Mouse (Mus musculus) intestine, embryonic 16.5 days (tissue): ENCODE measurements around the gene Dstyk. TPM values are rescaled to one million over a fixed set of nuclear protein-coding genes. Genes with fewer than 3 reads are reported as not detected.

Experiments used
- ATAC-seq: fragments of 200-750 bp; cut with Nextera tagmentation; 2 replicates; pipeline ENCODE4 v1.8.0; 2017; ENCODE audit warnings: moderate TSS enrichment, moderate library complexity
- H3K27ac ChIP-seq: fragments of 300-500 bp; sonication (generic); 2 replicates; pipeline ENCODE4 v1.5.1; 2014; ENCODE audit warnings: mild to moderate bottlenecking, low read length
- H3K27me3 ChIP-seq: fragments of 300-500 bp; sonication (generic); replicated peaks from 2 replicates; pipeline ENCODE4 v1.6.1; 2014; ENCODE audit warnings: low read length, control low read depth, mixed read lengths; ENCODE audit not compliant: control insufficient read depth, insufficient read depth
- H3K36me3 ChIP-seq: fragments of 300-500 bp; sonication (generic); 2 replicates; pipeline ENCODE4 v1.6.1; 2014; ENCODE audit warnings: low read length, control low read depth; ENCODE audit not compliant: control insufficient read depth, insufficient read depth
- H3K4me1 ChIP-seq: fragments of 300-500 bp; sonication (generic); 2 replicates; pipeline ENCODE4 v1.6.1; 2014; ENCODE audit warnings: low read length, control low read depth, mixed read lengths; ENCODE audit not compliant: control insufficient read depth, insufficient read depth
- H3K4me2 ChIP-seq: fragments of 300-500 bp; sonication (generic); 2 replicates; pipeline ENCODE4 v1.6.1; 2014; ENCODE audit warnings: low read depth, low read length, control low read depth
- H3K4me3 ChIP-seq: fragments of 300-500 bp; sonication (generic); 2 replicates; pipeline ENCODE4 v1.5.1; 2014; ENCODE audit warnings: mild to moderate bottlenecking, low read length
- H3K9ac ChIP-seq: fragments of 300-500 bp; sonication (generic); 2 replicates; pipeline ENCODE4 v1.6.1; 2014; ENCODE audit warnings: low read depth, low read length
- H3K9me3 ChIP-seq: fragments of 300-500 bp; sonication (generic); 2 replicates; pipeline ENCODE4 v1.6.1; 2016; ENCODE audit warnings: low read length, control low read depth; ENCODE audit not compliant: control insufficient read depth
- WGBS: fragments of 180-500 bp; shearing (Covaris S2); extraction: QIAGEN DNeasy Blood & Tissue Kit; methylation state at CpG from one replicate; pipeline ENCODE4 v1.1.7; 2014; 5-methylcytosine and 5-hydroxymethylcytosine counted together
- polyA plus RNA-seq: library from polyadenylated mRNA; unstranded; fragments of >200 nt; fragmentation: Nextera tagmentation; extraction: Ambion mirVana; gene quantifications from 2 replicates; pipeline ENCODE4 v1.2.1, GENCODE M21; 2015

Dstyk gene
- polyA plus RNA-seq, 1 experiment from 2014 or later = 6.3 TPM

DNA sequence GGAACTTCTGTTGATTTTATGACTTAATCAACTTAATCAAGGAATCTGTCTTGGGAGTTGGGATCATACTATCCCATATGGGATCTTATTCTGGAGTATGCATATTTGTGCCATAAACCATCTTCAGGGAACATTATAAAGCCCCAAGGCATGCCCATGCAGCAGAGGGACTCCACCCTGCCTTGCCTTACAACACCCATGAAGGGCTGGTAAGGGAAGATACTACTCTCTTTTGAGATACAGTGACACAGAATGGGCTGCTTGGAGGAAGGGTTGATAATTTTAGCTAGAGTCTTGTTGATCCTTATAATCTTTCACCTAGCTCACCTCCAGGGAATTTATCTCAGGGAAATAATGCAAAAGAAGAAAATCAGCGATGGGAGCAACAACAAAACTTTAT, 16.8 kb upstream of the Dstyk start:
- Histone ChIP-seq H3K9me3 (no peaks in the 10 kb centered on the region), H3K27ac (no peak overlapping the region), H3K4me2 (no peak overlapping the region), H3K36me3 (no peaks in the 10 kb centered on the region), H3K9ac (no peak overlapping the region), H3K27me3 (no peaks in the 10 kb centered on the region), H3K4me3 (no peak overlapping the region), H3K4me1 (no peaks in the 10 kb centered on the region)
- WGBS = 57% methylated on average over 1 of the region's 1 CpGs
- no peak for ATAC-seq

DNA sequence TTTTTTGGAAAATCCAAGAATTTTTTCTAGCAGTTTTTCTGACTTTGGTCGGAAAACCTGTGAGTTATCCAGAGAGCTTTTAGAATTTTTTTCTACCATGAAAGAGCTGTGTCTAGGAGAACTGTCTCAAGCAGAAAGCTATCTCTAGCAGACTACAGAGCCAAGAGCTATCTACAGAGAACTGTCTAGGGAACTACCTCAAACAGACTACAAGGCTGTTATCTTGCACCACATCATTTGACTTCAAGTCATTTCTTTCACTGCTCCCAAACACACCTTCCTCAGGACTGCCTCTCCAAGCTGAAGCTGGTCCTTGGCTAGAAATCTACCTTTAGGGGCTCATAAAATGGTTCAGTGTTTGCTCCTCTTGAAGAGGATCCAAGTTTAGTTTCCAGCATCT, 15.5 kb upstream of the Dstyk start:
- Histone ChIP-seq H3K27ac (no peak overlapping the region), H3K4me1 (no peaks in the 10 kb centered on the region), H3K9ac (no peak overlapping the region), H3K27me3 (no peaks in the 10 kb centered on the region), H3K36me3 (no peaks in the 10 kb centered on the region), H3K4me3 (no peak overlapping the region), H3K4me2 (no peak overlapping the region), H3K9me3 (no peaks in the 10 kb centered on the region)
- 88% methylated on average over 1 of the region's 1 CpGs for WGBS
- no peak for ATAC-seq

DNA sequence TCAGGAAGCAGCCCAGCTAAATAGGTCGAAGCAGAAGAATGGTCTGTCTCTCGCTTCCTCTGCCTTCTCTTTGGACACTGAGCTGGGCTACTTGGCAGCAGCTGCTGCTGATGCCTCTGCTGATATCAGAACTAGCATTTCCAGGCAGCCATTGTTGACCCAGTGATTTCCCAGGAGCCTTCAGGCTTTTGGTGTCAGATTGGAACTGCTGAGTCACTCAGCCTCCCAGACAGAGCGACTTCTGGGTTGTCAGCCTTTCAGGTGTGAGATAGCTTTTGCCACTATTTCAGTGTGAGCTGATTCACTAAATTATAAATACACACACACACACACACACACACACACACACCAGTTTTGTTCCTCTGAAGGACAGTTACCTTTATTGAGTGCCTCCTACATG, 6.7 kb upstream of the Dstyk start:
- no peak overlapping the region for H3K4me3 ChIP-seq
- ATAC-seq = no peak
- no peaks in the 10 kb centered on the region for H3K36me3 ChIP-seq
- no peaks in the 10 kb centered on the region for H3K27me3 ChIP-seq
- no peaks in the 10 kb centered on the region for H3K4me1 ChIP-seq
- H3K9me3 ChIP-seq = no peaks in the 10 kb centered on the region
- H3K9ac ChIP-seq = no peak overlapping the region
- no peak overlapping the region for H3K27ac ChIP-seq
- no peak overlapping the region for H3K4me2 ChIP-seq
- 72% methylated on average over 3 of the region's 3 CpGs for WGBS

DNA sequence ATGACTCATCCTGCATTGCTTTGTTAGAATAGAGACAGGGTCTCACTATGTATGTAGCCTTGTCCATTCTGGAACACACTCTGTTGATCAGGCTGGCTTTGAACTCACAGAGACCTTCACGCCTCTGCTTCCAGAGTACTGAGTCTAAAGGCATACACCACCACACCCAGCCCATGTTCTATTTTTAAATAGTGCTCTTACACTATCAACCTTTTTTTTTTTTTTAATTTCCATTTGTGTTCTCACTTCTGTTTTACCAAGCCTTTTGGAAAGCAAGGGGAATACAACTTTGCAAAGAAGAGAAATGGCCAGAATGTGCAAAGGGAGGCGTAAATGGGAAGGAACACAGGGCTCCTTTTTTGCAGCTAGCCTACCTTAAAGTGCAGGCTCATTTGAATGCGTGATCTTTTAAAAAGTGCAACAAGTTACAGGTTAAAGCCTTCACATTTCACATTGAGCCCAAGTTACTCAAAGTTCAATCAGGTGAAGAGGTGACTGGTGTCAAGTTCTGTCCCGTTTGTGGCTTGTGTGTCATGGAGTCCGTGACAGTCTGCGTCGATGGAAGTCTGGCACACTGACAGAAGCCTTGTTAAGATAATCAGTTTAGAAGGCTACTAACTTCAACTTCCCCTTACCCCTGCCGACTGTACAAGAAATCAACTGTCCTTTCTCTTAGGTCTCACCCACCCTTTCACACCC, 962 bp upstream of the Dstyk start:
- H3K36me3 ChIP-seq = no peaks in the 10 kb centered on the region
- no peak overlapping the region for H3K4me2 ChIP-seq
- no peak overlapping the region for H3K9ac ChIP-seq
- H3K4me1 ChIP-seq = peaks cover 4% of the 10 kb centered on the region; the same call in 1 of the 2 replicates
- no peak for ATAC-seq
- no peak overlapping the region for H3K4me3 ChIP-seq
- no peaks in the 10 kb centered on the region for H3K27me3 ChIP-seq
- WGBS = 70% methylated on average over 8 of the region's 8 CpGs
- no peak overlapping the region for H3K27ac ChIP-seq
- H3K9me3 ChIP-seq = no peaks in the 10 kb centered on the region

DNA sequence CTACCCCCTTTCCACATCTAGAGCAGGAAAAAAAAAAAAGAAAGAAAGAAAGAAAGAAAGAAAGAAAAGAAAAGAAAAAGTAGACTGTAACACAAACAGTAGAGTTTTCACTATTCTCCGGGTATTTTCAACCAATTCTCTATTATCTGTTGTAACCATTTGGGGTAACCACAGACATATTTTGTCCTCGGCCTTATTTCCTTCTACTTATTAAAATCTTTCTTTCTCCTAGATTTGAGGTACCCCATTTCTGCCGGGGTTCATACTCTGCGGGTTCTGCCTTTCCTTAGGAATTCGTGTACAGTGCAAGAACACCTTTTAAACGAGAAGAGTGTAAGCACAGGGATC, 438 bp upstream of the Dstyk start:
- Histone ChIP-seq H3K27ac (peak overlapping the region; percentile 89; the same call in 1 of the 2 replicates), H3K9ac (peak overlapping the region; percentile 92), H3K9me3 (no peaks in the 10 kb centered on the region), H3K4me3 (peak overlapping the region; percentile 89), H3K4me1 (peaks cover 4% of the 10 kb centered on the region; the same call in 1 of the 2 replicates), H3K4me2 (peak overlapping the region; percentile 81), H3K27me3 (no peaks in the 10 kb centered on the region), H3K36me3 (no peaks in the 10 kb centered on the region)
- ATAC-seq = no peak
- WGBS = 16% methylated on average over 6 of the region's 6 CpGs

DNA sequence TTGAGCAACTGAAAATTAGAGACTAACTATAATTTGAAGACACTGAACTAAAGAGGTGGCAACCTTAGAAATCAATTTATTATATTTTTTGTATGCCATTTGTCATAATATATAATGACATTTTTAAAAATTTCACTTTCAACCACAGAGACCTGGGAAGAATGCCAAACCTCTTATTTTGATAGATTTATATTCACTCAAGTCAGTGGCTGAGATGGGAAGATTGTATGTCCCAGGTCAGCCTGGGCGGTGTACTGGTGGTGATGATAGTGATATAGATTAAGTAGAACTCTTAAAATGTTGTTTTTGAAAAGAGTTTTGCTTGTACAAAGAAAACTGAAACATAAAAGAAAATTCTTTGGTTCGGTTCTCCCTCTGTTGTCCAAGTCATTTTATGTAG, 2.9 kb downstream of the Dstyk start:
- Histone ChIP-seq H3K4me1 (peaks cover 4% of the 10 kb centered on the region; the same call in 1 of the 2 replicates), H3K27ac (no peak overlapping the region), H3K4me3 (no peak overlapping the region), H3K9me3 (no peaks in the 10 kb centered on the region), H3K4me2 (no peak overlapping the region), H3K9ac (no peak overlapping the region), H3K27me3 (no peaks in the 10 kb centered on the region), H3K36me3 (no peaks in the 10 kb centered on the region)
- no peak for ATAC-seq
- WGBS = 81% methylated on average over 2 of the region's 2 CpGs

DNA sequence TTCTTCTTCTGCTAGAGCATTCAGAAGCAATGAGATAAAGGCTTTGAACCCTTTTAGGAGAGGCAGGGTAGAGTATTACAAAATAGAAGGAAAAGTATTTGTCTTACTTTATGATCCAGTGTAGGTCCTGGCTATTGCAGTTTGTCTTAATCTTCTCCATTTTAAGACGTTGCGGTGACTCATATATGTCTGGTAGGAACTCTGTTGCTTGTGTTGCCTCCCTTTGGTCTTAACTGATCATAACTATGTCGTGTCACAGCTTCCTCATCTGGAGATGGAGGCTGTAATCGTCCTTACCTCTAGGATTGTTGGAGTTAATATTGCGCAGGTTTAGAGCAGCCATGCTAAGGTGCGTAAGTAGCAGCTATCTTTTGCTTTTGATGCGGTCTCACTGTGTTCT, 3.3 kb downstream of the Dstyk start:
- H3K9ac ChIP-seq = no peak overlapping the region
- no peak for ATAC-seq
- H3K4me3 ChIP-seq = no peak overlapping the region
- WGBS = 80% methylated on average over 7 of the region's 7 CpGs
- no peaks in the 10 kb centered on the region for H3K27me3 ChIP-seq
- no peaks in the 10 kb centered on the region for H3K36me3 ChIP-seq
- H3K27ac ChIP-seq = no peak overlapping the region
- peaks cover 4% of the 10 kb centered on the region; the same call in 1 of the 2 replicates for H3K4me1 ChIP-seq
- no peak overlapping the region for H3K4me2 ChIP-seq
- no peaks in the 10 kb centered on the region for H3K9me3 ChIP-seq

DNA sequence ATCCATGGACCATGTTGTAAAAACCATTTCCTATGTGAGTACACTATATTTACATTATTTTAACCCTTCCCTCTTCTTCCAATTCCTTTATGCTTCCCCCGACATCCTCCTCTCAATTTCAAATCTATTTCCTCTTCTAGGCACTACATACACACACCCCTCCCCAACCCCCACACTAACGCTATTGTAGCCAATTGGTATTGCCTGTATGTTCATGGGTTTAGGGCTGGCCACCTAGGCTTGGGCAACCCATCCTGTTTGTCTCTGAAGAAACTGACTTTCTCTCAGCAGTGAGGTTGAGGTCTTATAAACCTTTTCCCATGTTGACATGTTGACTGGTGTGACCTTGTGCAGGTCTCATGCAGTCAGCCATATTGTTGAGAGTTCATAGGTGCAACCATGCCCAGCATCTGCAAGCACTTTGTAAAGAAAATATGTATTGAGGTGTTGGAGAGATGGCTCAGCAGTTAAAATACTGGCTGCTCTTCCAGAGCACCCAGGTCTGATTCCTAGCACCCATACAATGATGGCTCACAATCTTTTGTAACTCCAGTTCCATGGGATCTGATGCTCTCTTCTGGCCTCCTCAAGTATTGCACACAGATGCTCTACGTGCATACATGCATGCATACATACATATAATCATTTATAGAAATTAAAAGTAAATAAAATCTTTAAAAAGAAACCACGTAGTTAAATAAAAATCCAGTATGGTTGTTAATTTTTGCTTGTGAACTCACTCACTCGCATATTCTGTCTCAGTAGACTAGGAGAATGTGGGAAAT, 5.7 kb downstream of the Dstyk start:
- H3K4me3 ChIP-seq = no peak overlapping the region
- H3K9ac ChIP-seq = no peak overlapping the region
- no peaks in the 10 kb centered on the region for H3K9me3 ChIP-seq
- H3K27me3 ChIP-seq = no peaks in the 10 kb centered on the region
- H3K4me2 ChIP-seq = no peak overlapping the region
- H3K27ac ChIP-seq = no peak overlapping the region
- WGBS = 92% methylated on average over 5 of the region's 5 CpGs
- no peaks in the 10 kb centered on the region for H3K36me3 ChIP-seq
- H3K4me1 ChIP-seq = peaks cover 4% of the 10 kb centered on the region; the same call in 1 of the 2 replicates
- ATAC-seq = no peak

DNA sequence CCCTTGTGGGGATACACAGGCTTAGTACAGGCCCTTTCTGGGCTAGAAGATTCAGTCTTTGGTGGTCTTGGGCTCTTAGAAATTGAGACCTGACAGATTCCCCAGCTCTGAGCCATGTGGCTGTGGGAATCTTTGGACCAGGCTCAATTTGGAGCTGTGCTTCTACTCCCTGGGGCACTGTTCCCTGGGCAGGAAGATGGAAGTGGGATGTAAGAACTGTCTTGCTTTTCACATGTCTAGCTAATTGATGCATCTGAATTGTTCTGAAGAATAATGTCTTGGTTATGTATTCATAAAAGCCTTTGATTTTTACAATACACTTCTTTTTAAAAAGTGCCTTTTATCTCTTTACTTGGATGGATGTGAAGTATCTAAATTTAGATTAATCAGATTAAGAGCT, 8.2 kb downstream of the Dstyk start:
- no peak overlapping the region for H3K4me2 ChIP-seq
- H3K27me3 ChIP-seq = no peaks in the 10 kb centered on the region
- no peak for ATAC-seq
- no peaks in the 10 kb centered on the region for H3K9me3 ChIP-seq
- no peak overlapping the region for H3K9ac ChIP-seq
- no peak overlapping the region for H3K4me3 ChIP-seq
- H3K36me3 ChIP-seq = no peaks in the 10 kb centered on the region
- H3K4me1 ChIP-seq = no peaks in the 10 kb centered on the region
- no peak overlapping the region for H3K27ac ChIP-seq
